Mouse (Mus musculus): ENCODE measurements around the gene Sirt7. TPM values are rescaled to one million over a fixed set of nuclear protein-coding genes. Genes with fewer than 3 reads are reported as not detected.

Gene Sirt7
- polyA plus RNA-seq, 1 experiment from 2014 or later = 43.3 TPM

- H3K27me3 ChIP-seq = no peaks in the 10 kb centered on the region
- H3K4me2 ChIP-seq = peak overlapping the region; percentile 92
- peaks cover 41% of the 10 kb centered on the region for H3K4me1 ChIP-seq
- H3K9ac ChIP-seq = peak overlapping the region; percentile 91
- ATAC-seq (ENCODE audit: low FRiP score) = peak; percentile 88
- peaks cover 13% of the 10 kb centered on the region for H3K36me3 ChIP-seq (replicated peaks)
- under 1% methylated on average over 108 of the region's 116 CpGs for WGBS
- peak overlapping the region; percentile 90 for H3K27ac ChIP-seq
- H3K4me3 ChIP-seq (replicated peaks) = peak overlapping the region; percentile 98
- H3K9me3 ChIP-seq = no peaks in the 10 kb centered on the region
Measured at GRCm38 (mm10) chr11:120632559-120633519, 7.8 kb upstream of the Sirt7 start.

GRCm38 (mm10) chr11:120631726-120632448 lies 6.8 kb upstream of the Sirt7 start:
- H3K9me3 ChIP-seq = no peaks in the 10 kb centered on the region
- peak overlapping the region; percentile 91 for H3K9ac ChIP-seq
- H3K4me2 ChIP-seq = peak overlapping the region; percentile 92
- no peak for ATAC-seq (ENCODE audit: low FRiP score)
- 58% methylated on average over 4 of the region's 4 CpGs for WGBS
- peaks cover 41% of the 10 kb centered on the region for H3K4me1 ChIP-seq
- H3K27me3 ChIP-seq = no peaks in the 10 kb centered on the region
- peak overlapping the region; percentile 90; the same call in 1 of the 2 replicates for H3K27ac ChIP-seq
- peak overlapping the region; percentile 98 for H3K4me3 ChIP-seq (replicated peaks)
- peaks cover 23% of the 10 kb centered on the region for H3K36me3 ChIP-seq (replicated peaks)

- Histone ChIP-seq H3K4me1 (peaks cover 41% of the 10 kb centered on the region), H3K9ac (peak overlapping the region; percentile 29; the same call in 1 of the 2 replicates), H3K27me3 (no peaks in the 10 kb centered on the region), H3K36me3 (replicated peaks) (peaks cover 29% of the 10 kb centered on the region), H3K9me3 (no peaks in the 10 kb centered on the region), H3K4me3 (replicated peaks) (peak overlapping the region; percentile 98; the same call in 1 of the 2 replicates), H3K4me2 (peak overlapping the region; percentile 92), H3K27ac (0 out of 2 replicates have a peak overlapping the region, but pooled peaks have one; percentile 11)
- 45% methylated on average over 7 of the region's 7 CpGs for WGBS
- no peak for ATAC-seq (ENCODE audit: low FRiP score)
Measured at GRCm38 (mm10) chr11:120630881-120631725, 6.1 kb upstream of the Sirt7 start.

- Histone ChIP-seq H3K36me3 (replicated peaks) (peaks cover 29% of the 10 kb centered on the region), H3K4me2 (0 out of 2 replicates have a peak overlapping the region, but pooled peaks have one; percentile 9), H3K4me1 (peaks cover 45% of the 10 kb centered on the region), H3K4me3 (replicated peaks) (no peak overlapping the region), H3K9ac (peak overlapping the region; percentile 33), H3K27ac (peak overlapping the region; percentile 65; the same call in 1 of the 2 replicates), H3K27me3 (no peaks in the 10 kb centered on the region), H3K9me3 (no peaks in the 10 kb centered on the region)
- no peak for ATAC-seq (ENCODE audit: low FRiP score)
- WGBS = 30% methylated on average over 5 of the region's 5 CpGs
Measured at GRCm38 (mm10) chr11:120630401-120630871, 5.4 kb upstream of the Sirt7 start.

- no peak for ATAC-seq (ENCODE audit: low FRiP score)
- Histone ChIP-seq H3K27ac (peak overlapping the region; percentile 65), H3K4me1 (peaks cover 50% of the 10 kb centered on the region), H3K9ac (0 out of 2 replicates have a peak overlapping the region, but pooled peaks have one; percentile 33), H3K36me3 (replicated peaks) (peaks cover 29% of the 10 kb centered on the region), H3K9me3 (no peaks in the 10 kb centered on the region), H3K27me3 (no peaks in the 10 kb centered on the region), H3K4me3 (replicated peaks) (no peak overlapping the region), H3K4me2 (peak overlapping the region; percentile 9; the same call in 1 of the 2 replicates)
- 49% methylated on average over 7 of the region's 7 CpGs for WGBS
Measured at GRCm38 (mm10) chr11:120629911-120630310, 4.9 kb upstream of the Sirt7 start.

- H3K4me1 ChIP-seq = peaks cover 48% of the 10 kb centered on the region
- WGBS = 72% methylated on average over 23 of the region's 23 CpGs
- no peak overlapping the region for H3K4me3 ChIP-seq (replicated peaks)
- peak overlapping the region; percentile 9; the same call in 1 of the 2 replicates for H3K4me2 ChIP-seq
- no peak overlapping the region for H3K9ac ChIP-seq
- ATAC-seq (ENCODE audit: low FRiP score) = no peak
- H3K9me3 ChIP-seq = no peaks in the 10 kb centered on the region
- H3K27me3 ChIP-seq = no peaks in the 10 kb centered on the region
- peaks cover 29% of the 10 kb centered on the region for H3K36me3 ChIP-seq (replicated peaks)
- 0 out of 2 replicates have a peak overlapping the region, but pooled peaks have one; percentile 65 for H3K27ac ChIP-seq
Measured at GRCm38 (mm10) chr11:120629341-120629730, 4.3 kb upstream of the Sirt7 start.

GRCm38 (mm10) chr11:120628601-120629340 lies 3.7 kb upstream of the Sirt7 start:
- Histone ChIP-seq H3K4me3 (replicated peaks) (no peak overlapping the region), H3K27me3 (no peaks in the 10 kb centered on the region), H3K27ac (no peak overlapping the region), H3K36me3 (replicated peaks) (peaks cover 29% of the 10 kb centered on the region), H3K4me1 (peaks cover 48% of the 10 kb centered on the region), H3K4me2 (no peak overlapping the region), H3K9me3 (no peaks in the 10 kb centered on the region), H3K9ac (no peak overlapping the region)
- 94% methylated on average over 23 of the region's 23 CpGs for WGBS
- ATAC-seq (ENCODE audit: low FRiP score) = no peak

GRCm38 (mm10) chr11:120627468-120628300 lies 2.6 kb upstream of the Sirt7 start:
- Histone ChIP-seq H3K4me1 (peaks cover 51% of the 10 kb centered on the region), H3K9me3 (no peaks in the 10 kb centered on the region), H3K4me3 (replicated peaks) (no peak overlapping the region), H3K4me2 (no peak overlapping the region), H3K27ac (no peak overlapping the region), H3K27me3 (no peaks in the 10 kb centered on the region), H3K36me3 (replicated peaks) (peaks cover 37% of the 10 kb centered on the region), H3K9ac (no peak overlapping the region)
- WGBS = 86% methylated on average over 22 of the region's 22 CpGs
- no peak for ATAC-seq (ENCODE audit: low FRiP score)

GRCm38 (mm10) chr11:120626785-120627467 lies 1.9 kb upstream of the Sirt7 start:
- WGBS = 91% methylated on average over 11 of the region's 11 CpGs
- peaks cover 45% of the 10 kb centered on the region for H3K4me1 ChIP-seq
- H3K9me3 ChIP-seq = no peaks in the 10 kb centered on the region
- peaks cover 44% of the 10 kb centered on the region for H3K36me3 ChIP-seq (replicated peaks)
- ATAC-seq (ENCODE audit: low FRiP score) = no peak
- no peak overlapping the region for H3K4me2 ChIP-seq
- H3K4me3 ChIP-seq (replicated peaks) = no peak overlapping the region
- H3K27ac ChIP-seq = no peak overlapping the region
- no peaks in the 10 kb centered on the region for H3K27me3 ChIP-seq
- H3K9ac ChIP-seq = no peak overlapping the region

GRCm38 (mm10) chr11:120624680-120625111 lies 344 bp downstream of the Sirt7 start:
- WGBS = under 1% methylated on average over 53 of the region's 53 CpGs
- Histone ChIP-seq H3K27ac (peak overlapping the region; percentile 86), H3K4me2 (peak overlapping the region; percentile 99), H3K9me3 (no peaks in the 10 kb centered on the region), H3K36me3 (replicated peaks) (peaks cover 66% of the 10 kb centered on the region), H3K4me1 (peaks cover 23% of the 10 kb centered on the region), H3K27me3 (no peaks in the 10 kb centered on the region), H3K9ac (peak overlapping the region; percentile 80), H3K4me3 (replicated peaks) (peak overlapping the region; percentile 99)
- peak; percentile 86 for ATAC-seq (ENCODE audit: low FRiP score)
